Mouse (Mus musculus) thymus, adult 2 months (tissue): ENCODE measurements around the gene Zmynd19.

Experiments used
- CTCF ChIP-seq: fragments of 200-500 bp; IDR thresholded peaks from 2 replicates; pipeline ENCODE4 v1.5.1; 2012; ENCODE audit warnings: mild to moderate bottlenecking, control low read depth, low read length, moderate library complexity, borderline replicate concordance; ENCODE audit not compliant: control insufficient read depth, poor library complexity, insufficient read depth; ENCODE audit errors: extremely low read depth
- POLR2A ChIP-seq: fragments of 200-500 bp; IDR thresholded peaks from 2 replicates; pipeline ENCODE4 v1.6.1; 2012; ENCODE audit warnings: mild to moderate bottlenecking, low read length, control low read depth, moderate library complexity; ENCODE audit not compliant: control insufficient read depth, poor library complexity, insufficient read depth; ENCODE audit errors: extremely low read depth

- TF ChIP-seq CTCF (no peak), POLR2A (no peak)
Observed at GRCm38 (mm10) chr2:24904823-24905652, 44.6 kb upstream of the Zmynd19 start.
